Mouse (Mus musculus) layer of hippocampus, postnatal 25 days (tissue): Measurements from ENCODE around the gene Rbm6. TPM values are rescaled to one million over a fixed set of nuclear protein-coding genes. Genes with fewer than 3 reads are reported as not detected.

Experiments used
- DNase-seq, 2 experiments: peaks; one replicate each; pipeline ENCODE4 v3.0.0; 2022; ENCODE audit warnings: mixed read lengths in 2 of 2, low spot score in 1 of 2; ENCODE audit errors: extremely low spot score in 1 of 2
- total RNA-seq, 2 experiments: library from RNA; stranded (reverse); gene quantifications; 2 replicates each; pipeline ENCODE4 v1.2.3; 2021

The Rbm6 gene
- total RNA-seq, 2 experiments from 2014 or later = 52.3 to 59.6 TPM

DNA sequence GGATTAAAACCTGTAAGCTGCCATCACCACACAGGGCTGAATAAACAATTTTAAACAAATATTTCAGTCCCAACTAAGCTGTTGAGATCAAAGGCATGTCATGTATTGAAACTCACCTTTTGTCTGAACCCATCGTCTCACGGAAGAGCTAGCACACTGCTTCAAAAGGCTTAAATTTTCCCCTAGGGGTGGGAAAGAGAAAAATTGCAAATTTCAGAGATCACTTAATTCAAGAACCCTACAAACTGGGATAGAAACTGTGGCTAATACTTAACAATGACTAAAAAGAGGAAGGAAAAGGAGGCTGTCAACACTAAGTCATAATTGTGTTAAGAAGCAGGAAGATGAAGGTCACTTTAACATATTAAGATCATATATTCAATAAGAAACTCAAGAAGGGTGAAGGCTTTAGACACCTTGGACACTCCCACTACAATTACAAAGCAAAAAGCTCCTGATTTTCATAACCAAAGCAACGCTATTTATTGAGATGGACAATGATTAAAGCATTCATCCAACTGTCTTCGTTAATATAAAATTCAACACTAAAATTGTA, 103.5 kb downstream of the Rbm6 start:
- DNase-seq = no peak

DNA sequence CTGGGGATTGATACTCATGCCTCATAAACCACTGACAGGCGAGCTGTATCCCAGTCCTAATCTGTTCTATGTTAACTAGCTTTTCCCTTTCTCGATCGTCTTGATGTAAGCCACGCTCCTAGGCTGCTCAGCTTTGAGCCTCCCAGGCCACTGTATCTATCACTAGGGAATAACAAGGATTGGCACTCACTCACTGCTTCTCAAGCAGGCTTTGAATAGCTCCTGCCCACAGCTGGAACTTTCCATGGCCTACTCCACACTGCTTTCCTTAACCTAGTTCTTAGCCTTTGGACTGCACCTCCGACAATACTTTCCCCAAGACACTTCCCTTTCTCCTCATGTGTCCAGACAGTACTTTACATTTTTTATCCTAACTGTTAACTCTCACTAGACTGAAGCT, 104.2 kb downstream of the Rbm6 start:
- DNase-seq = no peak

GRCm38 (mm10) chr9:107759593-107759992, 113.4 kb downstream of the Rbm6 start:
- DNase-seq = no peak

DNA sequence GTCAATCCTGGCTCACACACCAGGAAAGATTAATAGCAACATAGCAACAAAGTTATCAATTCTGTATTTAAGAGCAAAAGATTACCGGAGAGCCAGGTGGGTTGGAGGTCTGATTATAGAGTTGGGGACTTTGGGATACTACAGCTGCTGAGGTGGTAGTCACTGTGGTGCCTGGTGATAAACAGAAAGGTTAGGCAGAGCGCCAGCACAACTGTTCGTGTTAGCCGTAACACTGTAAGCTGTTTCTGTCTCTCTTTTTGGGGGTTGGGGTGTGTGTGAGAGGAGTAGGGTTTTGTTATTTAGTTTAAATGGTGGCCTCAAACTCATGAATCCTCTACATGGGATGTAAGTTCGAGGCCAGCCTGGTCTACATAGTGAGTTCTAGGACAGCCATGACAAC, 122.7 kb downstream of the Rbm6 start:
- DNase-seq = no peak

DNA sequence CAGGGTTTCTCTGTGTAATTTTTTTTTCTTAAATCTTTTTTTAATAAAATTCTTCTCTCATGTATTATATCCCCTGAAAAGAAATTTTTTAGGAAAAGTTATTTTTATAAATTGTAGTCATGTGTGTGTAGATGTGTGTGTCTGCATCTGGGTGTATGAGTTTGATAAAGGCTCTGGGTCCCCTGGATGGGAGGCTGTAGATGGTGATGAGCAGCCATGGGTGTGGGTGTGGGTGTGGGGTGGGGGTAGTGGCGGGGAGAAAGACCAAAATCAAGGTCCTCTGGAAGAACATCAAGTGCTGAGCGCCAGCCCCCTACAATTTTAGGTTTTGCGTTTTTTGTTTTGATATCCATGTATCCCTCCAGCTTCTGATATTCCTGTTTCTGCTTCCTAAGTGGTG, 125.0 kb downstream of the Rbm6 start:
- DNase-seq = no peak

DNA sequence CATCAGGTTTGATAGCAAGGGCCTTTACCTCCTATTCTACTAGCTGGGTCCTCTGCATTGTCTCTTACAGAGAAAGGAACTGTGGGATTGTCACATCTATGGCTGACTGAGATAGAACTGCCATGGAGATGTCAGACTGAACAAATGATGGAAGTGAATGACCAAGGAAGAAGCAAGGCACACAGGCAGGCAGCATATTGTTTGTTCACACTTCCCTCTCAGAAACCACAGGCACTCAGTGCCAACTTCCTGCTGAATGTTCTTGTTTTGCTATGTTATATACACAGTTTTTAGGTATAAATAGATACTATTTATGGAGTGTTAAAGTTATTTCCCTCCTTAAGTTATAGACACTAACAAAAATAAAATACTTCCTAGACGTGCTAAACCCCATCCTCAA, 125.7 kb downstream of the Rbm6 start:
- no peak for DNase-seq

GRCm38 (mm10) chr9:107746679-107747078, 126.4 kb downstream of the Rbm6 start:
- no peak for DNase-seq

- DNase-seq = no peak
Measured at GRCm38 (mm10) chr9:107744061-107744460, 129.0 kb downstream of the Rbm6 start.

DNA sequence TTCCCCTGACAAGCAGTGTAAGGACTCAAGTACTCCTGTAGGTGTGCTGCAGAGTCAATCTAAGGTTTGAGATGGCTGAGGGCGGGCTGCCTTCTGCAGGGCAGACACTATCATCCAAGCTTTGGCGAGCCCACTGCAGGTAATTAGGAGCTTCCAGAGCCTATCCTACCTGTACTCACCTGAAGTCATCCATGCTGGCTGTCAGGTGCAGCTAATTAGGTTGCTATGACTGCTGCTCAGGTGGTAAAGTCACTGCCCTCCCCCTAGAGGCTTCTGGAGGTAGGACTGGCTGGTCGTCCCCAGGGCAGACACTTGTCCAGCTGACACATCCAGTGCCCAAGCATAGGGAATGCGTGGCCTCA, 134.2 kb downstream of the Rbm6 start:
- DNase-seq = no peak

DNA sequence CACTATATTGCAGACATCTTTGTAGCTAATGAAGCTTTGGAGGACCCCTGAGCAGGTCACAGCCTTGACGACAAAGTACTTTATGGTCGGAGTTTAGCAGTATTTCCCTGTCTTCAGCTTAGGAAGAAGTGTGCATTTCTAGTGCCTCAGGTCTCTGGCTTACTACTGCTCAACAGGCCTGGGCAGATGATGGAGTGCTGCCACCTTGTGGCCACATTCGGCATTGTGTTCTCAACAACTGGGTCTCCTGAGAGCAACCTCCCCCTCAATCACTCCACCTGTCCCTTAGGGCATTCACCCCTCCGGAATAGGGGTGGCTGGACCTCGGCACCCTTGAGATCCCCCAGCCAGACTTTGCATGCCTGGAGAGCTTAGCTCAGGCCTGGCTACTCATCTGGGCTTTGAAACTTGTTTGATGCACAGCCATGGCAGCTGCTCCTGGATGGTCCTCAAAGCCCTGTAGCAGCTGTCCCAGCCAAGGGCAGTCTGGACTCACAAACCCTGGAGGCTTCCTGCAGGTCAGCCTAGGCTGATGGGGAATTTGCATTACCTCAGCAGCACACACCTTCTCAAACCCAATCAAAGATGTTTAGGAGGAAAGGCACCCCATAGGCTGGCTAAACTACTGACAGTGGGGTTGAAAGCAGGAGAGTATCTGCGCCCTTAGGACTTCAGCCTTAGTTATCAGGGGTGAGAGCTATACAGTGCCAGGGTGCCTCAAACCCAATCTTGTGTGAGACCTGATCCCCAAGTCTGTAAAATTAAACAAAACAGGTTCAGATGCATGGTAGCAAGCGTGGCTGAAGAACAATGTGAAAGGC, 134.8 kb downstream of the Rbm6 start:
- DNase-seq = peak; percentile 95 to 97

- DNase-seq = no peak
Measured at GRCm38 (mm10) chr9:107736185-107736485, 136.9 kb downstream of the Rbm6 start.

GRCm38 (mm10) chr9:107735356-107736184, 137.5 kb downstream of the Rbm6 start:
- no peak for DNase-seq

DNA sequence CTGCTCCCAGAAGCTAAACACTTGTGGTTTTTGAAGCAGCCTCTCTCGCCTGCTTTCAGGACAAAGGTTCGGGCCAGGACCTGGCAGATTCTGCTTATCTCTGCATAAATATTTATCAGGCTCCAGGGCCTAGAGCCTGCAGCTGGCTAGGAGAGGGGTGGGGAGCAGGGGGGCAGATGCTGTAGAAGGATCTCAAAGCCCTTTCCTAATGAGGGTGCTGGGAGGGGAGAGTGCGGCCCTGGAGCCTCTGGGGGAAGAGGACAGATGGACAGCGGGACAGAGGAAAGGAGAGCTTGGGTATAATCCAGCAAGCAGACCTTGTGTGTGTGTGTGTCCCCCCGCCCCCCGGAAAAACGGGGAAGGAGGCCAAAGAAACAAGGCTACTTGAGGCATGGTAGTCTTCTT, 138.5 kb downstream of the Rbm6 start:
- no peak for DNase-seq

- DNase-seq = no peak
Measured at GRCm38 (mm10) chr9:107729709-107730108, 143.3 kb downstream of the Rbm6 start.

GRCm38 (mm10) chr9:107728919-107729670, 143.9 kb downstream of the Rbm6 start:
- DNase-seq = no peak

- DNase-seq = no peak
Measured at GRCm38 (mm10) chr9:107727041-107727440, 146.0 kb downstream of the Rbm6 start.

- no peak for DNase-seq
Measured at GRCm38 (mm10) chr9:107724796-107725195, 148.2 kb downstream of the Rbm6 start.

GRCm38 (mm10) chr9:107723794-107724531, 149.1 kb downstream of the Rbm6 start:
- no peak for DNase-seq
